Mouse (Mus musculus) retina, postnatal 7 days (tissue): ENCODE measurements at regions not wholly inside any gene's neighbourhood (a gene's known extent, or its start where the extent isn't known, plus 50 kb on each side); places are given as distances from the start of the nearest gene placed in this dataset.
A peak's percentile ranks its signal among the peaks of the same experiment; 100 is the strongest.

Source experiments
- DNase-seq: peaks from one replicate; pipeline ENCODE4 v3.0.0-alpha.2; 2012; ENCODE audit warnings: low read depth, low spot score

- DNase-seq: no peak
Measured at GRCm38 (mm10) chr15:40223272-40223671, 89.1 kb downstream of the 9330182O14Rik start.

GRCm38 (mm10) chr15:40241764-40242163, 107.6 kb downstream of the 9330182O14Rik start:
- DNase-seq: no peak

GRCm38 (mm10) chr15:40248966-40249365, 114.8 kb downstream of the 9330182O14Rik start:
- DNase-seq: no peak

- DNase-seq: no peak
Measured at GRCm38 (mm10) chr15:40259433-40259832, 125.3 kb downstream of the 9330182O14Rik start.

GRCm38 (mm10) chr15:40279021-40279420, 144.9 kb downstream of the 9330182O14Rik start:
- DNase-seq: peak; percentile 2

- DNase-seq: no peak
Measured at GRCm38 (mm10) chr15:40280551-40280950, 146.4 kb downstream of the 9330182O14Rik start.

GRCm38 (mm10) chr15:40281078-40281720, 147.0 kb downstream of the 9330182O14Rik start:
- no peak for DNase-seq

GRCm38 (mm10) chr15:40291602-40292001, 157.4 kb downstream of the 9330182O14Rik start:
- DNase-seq: no peak

GRCm38 (mm10) chr15:40312226-40312625, 178.1 kb downstream of the 9330182O14Rik start:
- DNase-seq: no peak

GRCm38 (mm10) chr15:40339746-40340145, 205.6 kb downstream of the 9330182O14Rik start:
- DNase-seq: no peak

GRCm38 (mm10) chr15:40340269-40340668, 206.1 kb downstream of the 9330182O14Rik start:
- no peak for DNase-seq

GRCm38 (mm10) chr15:40351473-40351872, 217.3 kb downstream of the 9330182O14Rik start:
- DNase-seq: no peak

GRCm38 (mm10) chr15:40354802-40355487, 220.8 kb downstream of the 9330182O14Rik start:
- DNase-seq: no peak

- DNase-seq: no peak
Measured at GRCm38 (mm10) chr15:40356096-40356495, 221.9 kb downstream of the 9330182O14Rik start.

- no peak for DNase-seq
Measured at GRCm38 (mm10) chr15:40358341-40358740, 224.2 kb downstream of the 9330182O14Rik start.

- DNase-seq: no peak
Measured at GRCm38 (mm10) chr15:40361849-40362533, 227.8 kb downstream of the 9330182O14Rik start.

GRCm38 (mm10) chr15:40364221-40364621, 230.1 kb downstream of the 9330182O14Rik start:
- DNase-seq: no peak

GRCm38 (mm10) chr15:40365613-40366012, 231.4 kb downstream of the 9330182O14Rik start:
- DNase-seq: no peak

- DNase-seq: no peak
Measured at GRCm38 (mm10) chr15:40367026-40367425, 232.9 kb downstream of the 9330182O14Rik start.

GRCm38 (mm10) chr15:40368746-40369145, 234.6 kb downstream of the 9330182O14Rik start:
- DNase-seq: no peak

GRCm38 (mm10) chr15:40371486-40371885, 237.3 kb downstream of the 9330182O14Rik start:
- DNase-seq: no peak

- no peak for DNase-seq
Measured at GRCm38 (mm10) chr15:40386526-40386925, 252.4 kb downstream of the 9330182O14Rik start.

- DNase-seq: no peak
Measured at GRCm38 (mm10) chr15:40387746-40388145, 253.6 kb downstream of the 9330182O14Rik start.
